Mouse (Mus musculus): ENCODE results near the gene Zfp318.

GRCm38 (mm10) chr17:46462226-46462625, 78.7 kb downstream of the Zfp318 start:
- TF ChIP-seq CTCF (IDR thresholded peaks at IDR 0.05; ENCODE audit: borderline replicate concordance, control insufficient read depth, extremely low read depth, insufficient read depth, low read length, poor library complexity) (no peak), POLR2A (IDR thresholded peaks at IDR 0.05; ENCODE audit: control insufficient read depth, extremely low read depth, insufficient read depth, low read length, poor library complexity) (no peak)

All from thymus, adult 2 months (tissue).